Mouse (Mus musculus) heart, embryonic 13.5 days (tissue): Measurements from ENCODE around the gene Bag2. TPM values are rescaled to one million over a fixed set of nuclear protein-coding genes. Genes with fewer than 3 reads are reported as not detected.
"Not testable (repeated sequence)": the region's sequence is repeated elsewhere in the genome, so short reads cannot be mapped to it uniquely, and the experiment has no call there.

Experiments
- ATAC-seq: fragments of 200-750 bp; cut with Nextera tagmentation; 2 replicates; pipeline ENCODE4 v1.8.0; 2017; ENCODE audit warnings: moderate TSS enrichment; ENCODE audit not compliant: insufficient number of reproducible peaks, low FRiP score, low TSS enrichment; ENCODE audit errors: extremely low read depth
- H3K27ac ChIP-seq: fragments of 300-500 bp; sonication (generic); replicated peaks from 2 replicates; pipeline ENCODE4 v1.5.1; 2015; ENCODE audit warnings: moderate library complexity, mild to moderate bottlenecking, inconsistent platforms
- H3K27me3 ChIP-seq: fragments of 300-500 bp; sonication (generic); replicated peaks from 2 replicates; pipeline ENCODE4 v1.6.1; 2015; ENCODE audit warnings: mild to moderate bottlenecking, inconsistent platforms
- H3K36me3 ChIP-seq: fragments of 300-500 bp; sonication (generic); 2 replicates; pipeline ENCODE4 v1.6.1; 2015; ENCODE audit warnings: mild to moderate bottlenecking, inconsistent platforms
- H3K4me1 ChIP-seq: fragments of 300-500 bp; sonication (generic); 2 replicates; pipeline ENCODE4 v1.6.1; 2015; ENCODE audit warnings: inconsistent platforms
- H3K4me2 ChIP-seq: fragments of 300-500 bp; sonication (generic); 2 replicates; pipeline ENCODE4 v1.6.1; 2015; ENCODE audit warnings: inconsistent platforms, mild to moderate bottlenecking, moderate library complexity
- H3K4me3 ChIP-seq: fragments of 300-500 bp; sonication (generic); 2 replicates; pipeline ENCODE4 v1.5.1; 2015; ENCODE audit warnings: moderate library complexity, mild to moderate bottlenecking, inconsistent platforms
- H3K9ac ChIP-seq: fragments of 300-500 bp; sonication (generic); 2 replicates; pipeline ENCODE4 v1.6.1; 2015; ENCODE audit warnings: inconsistent platforms, mild to moderate bottlenecking, moderate library complexity
- H3K9me3 ChIP-seq: fragments of 300-500 bp; sonication (generic); 2 replicates; pipeline ENCODE4 v1.6.1; 2016; ENCODE audit warnings: inconsistent platforms
- WGBS: fragments of 180-500 bp; shearing (Covaris S2); methylation state at CpG from one replicate; pipeline ENCODE4 v1.1.7; 2015; ENCODE audit warnings: mixed read lengths; 5-methylcytosine and 5-hydroxymethylcytosine counted together
- polyA plus RNA-seq: library from polyadenylated mRNA; unstranded; fragments of >200 nt; fragmentation: Nextera tagmentation; extraction: Ambion mirVana; gene quantifications from 2 replicates; pipeline ENCODE4 v1.2.1, GENCODE M21; 2015

The Bag2 gene
- polyA plus RNA-seq, 1 experiment from 2014 or later = 69.4 TPM

DNA sequence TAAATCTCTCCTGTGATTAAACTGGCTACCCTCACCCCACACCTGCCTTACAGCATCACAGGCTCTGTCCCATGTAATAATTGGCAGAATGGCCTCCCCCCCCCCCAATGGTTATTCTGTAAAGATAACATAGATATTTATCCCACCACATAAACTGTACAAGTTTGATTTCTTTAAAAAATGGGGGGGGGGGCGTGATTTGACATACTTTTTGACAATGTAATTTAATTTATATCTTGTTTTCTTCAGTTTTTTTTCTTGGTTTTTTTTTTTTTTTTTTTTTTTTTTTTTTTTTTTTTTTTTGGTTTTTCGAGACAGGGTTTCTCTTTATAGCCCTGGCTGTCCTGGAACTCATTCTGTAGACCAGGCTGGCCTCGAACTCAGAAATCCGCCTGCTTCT lies 7.9 kb downstream of the Bag2 start:
- 82% methylated on average over 4 of the region's 4 CpGs for WGBS
- H3K27ac ChIP-seq, ATAC-seq, H3K4me3 ChIP-seq, H3K9me3 ChIP-seq, H3K27me3 ChIP-seq, H3K9ac ChIP-seq, H3K4me2 ChIP-seq: not testable (repeated sequence)
- H3K4me1 ChIP-seq = peaks cover 20% of the 10 kb centered on the region
- H3K36me3 ChIP-seq = peaks cover 53% of the 10 kb centered on the region

DNA sequence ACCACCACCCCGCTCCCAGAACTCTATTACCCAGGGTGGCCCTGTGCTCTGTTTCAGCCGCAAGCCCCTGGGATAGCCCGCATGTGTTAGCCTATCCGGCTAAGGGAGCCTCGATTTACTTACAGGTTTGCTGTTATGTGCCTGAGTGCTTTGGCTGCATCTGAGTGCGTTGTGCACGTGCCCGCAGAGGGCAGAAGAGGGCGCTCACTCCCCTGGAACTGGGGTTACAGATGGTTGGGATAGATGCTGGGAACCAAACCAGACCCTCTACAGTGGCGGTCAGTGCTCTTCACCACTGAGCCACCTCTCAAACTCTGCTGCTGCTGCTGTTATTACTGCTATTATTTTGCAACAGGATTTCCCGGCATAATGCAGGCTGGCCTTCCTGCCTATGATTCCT lies 8.5 kb downstream of the Bag2 start:
- peaks cover 56% of the 10 kb centered on the region for H3K36me3 ChIP-seq
- no peak for ATAC-seq
- no peak overlapping the region for H3K27ac ChIP-seq
- H3K4me1 ChIP-seq = peaks cover 16% of the 10 kb centered on the region
- H3K9me3 ChIP-seq = no peaks in the 10 kb centered on the region
- no peaks in the 10 kb centered on the region for H3K27me3 ChIP-seq
- H3K4me3 ChIP-seq = no peak overlapping the region
- no peak overlapping the region for H3K4me2 ChIP-seq
- WGBS = 92% methylated on average over 11 of the region's 11 CpGs
- H3K9ac ChIP-seq = no peak overlapping the region

DNA sequence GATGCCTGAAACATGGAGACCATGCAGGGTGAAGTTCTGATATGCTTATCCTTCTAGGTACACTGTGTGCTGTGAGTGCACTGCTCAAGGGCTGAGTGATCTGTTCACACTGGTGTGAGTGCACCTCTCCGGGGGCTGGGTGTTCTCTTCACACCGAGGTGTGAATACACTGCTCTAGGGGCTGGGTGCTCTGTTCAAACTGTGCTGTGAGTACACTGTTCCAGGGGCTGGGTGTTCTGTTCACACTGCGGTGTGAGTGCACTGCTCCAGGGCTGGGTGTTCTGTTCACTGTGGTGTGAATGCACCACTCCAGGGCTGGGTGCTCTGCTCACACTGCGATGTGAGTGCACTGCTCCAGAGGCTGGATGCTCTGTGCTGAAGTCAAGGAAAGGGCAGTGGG lies 11.7 kb downstream of the Bag2 start:
- WGBS = 91% methylated on average over 4 of the region's 4 CpGs
- H3K4me3 ChIP-seq = no peak overlapping the region

DNA sequence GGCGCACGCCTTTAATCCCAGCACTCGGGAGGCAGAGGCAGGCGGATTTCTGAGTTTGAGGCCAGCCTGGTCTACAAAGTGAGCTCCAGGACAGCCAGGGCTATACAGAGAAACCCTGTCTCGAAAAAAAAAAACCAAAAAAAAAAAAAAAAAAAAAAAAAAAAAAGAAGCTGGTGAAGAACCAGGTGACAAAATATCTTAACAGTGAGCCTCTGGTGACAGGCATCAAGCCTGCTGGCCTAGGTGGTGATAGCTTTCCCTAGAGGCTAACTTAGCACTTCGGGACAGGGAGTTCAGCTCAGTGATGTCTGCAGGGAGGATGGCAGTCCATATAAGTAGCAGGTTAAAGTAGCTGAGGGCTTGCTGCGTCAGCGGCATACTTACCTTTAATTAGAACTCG lies 12.8 kb downstream of the Bag2 start:
- ATAC-seq, H3K9ac ChIP-seq, H3K4me1 ChIP-seq, H3K4me3 ChIP-seq, H3K27ac ChIP-seq, H3K4me2 ChIP-seq, H3K9me3 ChIP-seq, H3K27me3 ChIP-seq: not testable (repeated sequence)
- WGBS = 82% methylated on average over 9 of the region's 9 CpGs
- H3K36me3 ChIP-seq = peaks cover 65% of the 10 kb centered on the region

More for the DNA sequence above, 11.7 kb downstream of the Bag2 start:
- Histone ChIP-seq H3K9ac (no peak overlapping the region), H3K4me2 (no peak overlapping the region), H3K9me3 (no peaks in the 10 kb centered on the region), H3K36me3 (peaks cover 62% of the 10 kb centered on the region), H3K27me3 (no peaks in the 10 kb centered on the region), H3K4me1 (peaks cover 7% of the 10 kb centered on the region; the same call in 1 of the 2 replicates), H3K27ac (no peak overlapping the region)
- ATAC-seq = no peak

DNA sequence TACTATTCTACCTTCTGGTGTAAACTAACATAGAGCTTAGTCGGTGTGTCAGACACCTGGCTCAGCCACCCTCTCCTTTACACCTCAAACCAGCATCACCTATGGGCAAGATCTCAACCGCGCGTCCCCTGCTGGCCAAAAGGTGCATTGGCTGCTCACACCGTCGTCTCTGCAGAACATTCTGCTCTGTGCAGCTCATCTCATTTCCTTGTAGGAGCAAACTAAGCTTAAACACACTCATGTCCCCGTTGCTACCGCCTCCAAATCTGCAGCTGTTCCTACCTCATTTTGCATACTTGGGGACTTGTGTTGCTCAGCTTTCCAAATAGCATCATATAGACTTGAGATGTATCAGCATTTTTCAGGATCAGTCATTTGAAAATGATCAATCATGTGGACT lies 14.7 kb downstream of the Bag2 start:
- Histone ChIP-seq H3K36me3 (peaks cover 67% of the 10 kb centered on the region), H3K4me1 (peaks cover 7% of the 10 kb centered on the region; the same call in 1 of the 2 replicates), H3K4me2 (no peak overlapping the region), H3K4me3 (no peak overlapping the region), H3K9ac (no peak overlapping the region), H3K27ac (no peak overlapping the region), H3K9me3 (no peaks in the 10 kb centered on the region), H3K27me3 (no peaks in the 10 kb centered on the region)
- no peak for ATAC-seq
- WGBS = 20% methylated on average over 8 of the region's 8 CpGs

DNA sequence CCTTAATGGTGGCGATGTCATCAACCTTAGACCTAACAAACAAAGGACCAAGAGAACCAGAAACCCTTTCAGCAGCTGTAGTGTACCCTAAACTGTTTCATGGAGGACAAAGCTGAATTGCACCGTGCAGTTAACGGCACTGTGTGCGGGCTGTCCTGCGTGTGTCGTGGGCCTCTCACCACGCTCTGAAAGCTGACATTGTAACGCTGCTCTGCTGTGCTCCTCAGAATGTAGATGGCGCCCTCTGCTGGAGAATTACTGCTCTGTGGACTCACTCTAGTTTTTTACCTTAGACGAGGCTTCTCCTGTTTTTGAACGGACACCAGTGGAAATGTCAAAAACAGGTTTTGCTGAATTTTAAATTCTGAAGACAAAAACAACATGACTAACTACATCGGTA lies 18.3 kb downstream of the Bag2 start:
- Histone ChIP-seq H3K4me1 (no peaks in the 10 kb centered on the region), H3K4me2 (no peak overlapping the region), H3K9me3 (no peaks in the 10 kb centered on the region), H3K9ac (no peak overlapping the region), H3K4me3 (no peak overlapping the region), H3K36me3 (peaks cover 65% of the 10 kb centered on the region), H3K27ac (no peak overlapping the region), H3K27me3 (no peaks in the 10 kb centered on the region)
- 35% methylated on average over 12 of the region's 12 CpGs for WGBS
- ATAC-seq = no peak

DNA sequence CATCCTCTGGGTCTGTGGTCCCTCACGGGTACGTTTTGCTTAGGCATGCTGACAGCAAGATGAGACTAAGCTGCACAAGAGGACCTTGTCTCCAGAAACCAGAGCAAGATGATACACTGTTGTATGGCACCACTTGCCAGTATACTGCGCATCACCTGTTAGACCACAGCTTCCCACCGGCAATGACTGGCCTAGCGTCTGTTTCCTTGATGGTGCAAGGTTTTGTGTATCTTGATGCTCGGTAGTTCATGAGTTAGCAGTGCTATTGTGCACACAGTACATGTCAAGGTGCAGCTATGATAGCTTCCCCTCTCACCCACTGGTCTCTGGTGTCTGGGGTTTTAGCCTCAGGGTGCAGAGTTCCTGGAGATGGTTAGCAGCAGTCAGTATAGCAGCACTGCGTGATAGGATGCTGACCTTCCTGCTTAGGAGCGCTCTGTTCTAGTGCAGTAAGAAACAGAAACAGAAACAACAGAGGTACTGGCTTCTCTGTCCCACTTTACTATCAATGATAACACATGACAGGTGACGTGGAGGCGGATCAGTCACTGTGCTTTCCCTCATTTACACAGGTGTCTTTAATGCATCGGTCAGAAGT lies 18.8 kb downstream of the Bag2 start:
- ATAC-seq = no peak
- no peaks in the 10 kb centered on the region for H3K27me3 ChIP-seq
- 85% methylated on average over 11 of the region's 11 CpGs for WGBS

DNA sequence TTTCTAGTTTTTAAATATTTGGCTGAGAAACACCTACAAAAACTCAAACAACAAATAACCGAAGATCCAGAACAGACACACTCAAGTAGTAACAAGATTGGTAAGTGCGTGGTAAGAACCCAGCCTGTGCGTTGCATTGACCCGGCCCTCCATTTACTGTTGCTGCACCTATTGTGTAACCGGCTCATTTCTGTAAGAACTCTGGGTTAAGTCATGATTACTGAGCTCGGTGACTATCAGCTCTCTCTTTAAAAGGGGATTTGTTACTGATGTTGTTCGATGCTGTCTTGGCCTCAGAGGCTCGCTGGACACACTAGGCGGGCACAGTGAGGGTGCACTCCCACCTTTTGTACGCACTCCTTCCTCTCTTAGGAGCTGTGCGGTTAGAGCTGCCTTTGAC lies 19.3 kb downstream of the Bag2 start:
- Histone ChIP-seq H3K27me3 (no peaks in the 10 kb centered on the region), H3K9me3 (no peaks in the 10 kb centered on the region), H3K4me3 (no peak overlapping the region), H3K9ac (no peak overlapping the region), H3K27ac (no peak overlapping the region), H3K36me3 (peaks cover 72% of the 10 kb centered on the region), H3K4me2 (no peak overlapping the region), H3K4me1 (no peaks in the 10 kb centered on the region)
- ATAC-seq = no peak
- 88% methylated on average over 11 of the region's 11 CpGs for WGBS

More for the DNA sequence above, 18.8 kb downstream of the Bag2 start:
- H3K4me3 ChIP-seq = no peak overlapping the region
- no peak overlapping the region for H3K4me2 ChIP-seq
- H3K27ac ChIP-seq = no peak overlapping the region
- H3K9me3 ChIP-seq = no peaks in the 10 kb centered on the region
- H3K4me1 ChIP-seq = no peaks in the 10 kb centered on the region
- H3K9ac ChIP-seq = no peak overlapping the region
- peaks cover 69% of the 10 kb centered on the region for H3K36me3 ChIP-seq

DNA sequence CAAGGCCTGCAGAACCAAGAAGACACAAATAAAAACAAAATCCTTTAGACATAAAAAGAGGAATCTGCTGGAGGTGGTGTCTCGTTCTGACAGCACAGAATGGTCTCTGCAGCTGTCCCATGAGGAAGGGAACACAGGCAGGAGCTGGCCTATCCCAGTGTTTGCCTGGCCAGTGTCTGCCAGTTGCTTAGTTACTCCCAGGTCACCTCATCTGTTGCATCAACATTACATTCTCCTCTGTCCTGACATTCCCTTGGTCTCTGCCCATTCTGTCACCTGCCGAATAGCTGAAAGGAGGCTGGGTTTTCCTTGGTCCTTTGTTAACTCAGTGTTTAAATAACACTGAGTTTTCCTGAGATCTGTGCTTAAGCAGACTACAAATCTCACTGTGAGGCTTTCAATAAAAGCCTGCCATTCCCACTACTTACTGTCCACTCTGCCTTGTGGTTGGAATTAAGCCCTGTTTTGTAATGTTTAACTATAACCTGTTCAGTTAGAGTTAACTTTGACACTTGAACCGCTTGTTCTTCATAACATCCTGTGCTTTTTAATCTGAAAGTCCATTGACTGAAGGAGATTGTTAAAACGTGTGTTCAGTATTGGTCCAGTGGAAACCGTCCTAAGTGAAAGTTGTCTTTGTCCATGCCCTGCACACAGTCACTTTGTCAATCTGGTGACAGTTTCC lies 23.5 kb downstream of the Bag2 start:
- Histone ChIP-seq H3K4me3 (no peak overlapping the region), H3K27me3 (no peaks in the 10 kb centered on the region), H3K9ac (no peak overlapping the region), H3K27ac (no peak overlapping the region), H3K4me1 (no peaks in the 10 kb centered on the region), H3K36me3 (peaks cover 73% of the 10 kb centered on the region), H3K4me2 (no peak overlapping the region), H3K9me3 (no peaks in the 10 kb centered on the region)
- ATAC-seq = no peak
- 77% methylated on average over 5 of the region's 5 CpGs for WGBS

DNA sequence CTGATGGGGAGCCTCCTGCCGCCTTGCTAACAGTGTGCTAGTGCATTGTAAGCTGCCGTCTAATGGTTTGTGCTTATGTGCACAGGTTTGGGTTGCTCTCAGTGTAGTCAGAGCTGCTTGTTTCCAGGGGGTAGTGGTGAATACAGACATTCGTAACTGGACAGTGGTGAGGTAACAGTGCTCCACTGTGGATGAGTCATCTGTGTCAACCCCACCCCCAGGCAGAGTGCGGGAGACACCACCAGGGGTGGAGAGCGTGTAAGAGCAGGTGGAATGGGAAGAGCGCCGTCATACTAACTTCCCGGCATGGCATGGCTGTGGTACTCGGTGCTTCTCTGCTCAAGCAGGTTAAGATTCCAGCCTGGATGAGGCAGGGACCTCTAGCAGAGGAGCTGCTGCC lies 24.6 kb downstream of the Bag2 start:
- Histone ChIP-seq H3K4me1 (no peaks in the 10 kb centered on the region), H3K4me2 (no peak overlapping the region), H3K9me3 (no peaks in the 10 kb centered on the region), H3K27me3 (no peaks in the 10 kb centered on the region), H3K9ac (no peak overlapping the region), H3K27ac (no peak overlapping the region), H3K36me3 (peaks cover 72% of the 10 kb centered on the region), H3K4me3 (no peak overlapping the region)
- 78% methylated on average over 9 of the region's 9 CpGs for WGBS
- ATAC-seq = no peak

DNA sequence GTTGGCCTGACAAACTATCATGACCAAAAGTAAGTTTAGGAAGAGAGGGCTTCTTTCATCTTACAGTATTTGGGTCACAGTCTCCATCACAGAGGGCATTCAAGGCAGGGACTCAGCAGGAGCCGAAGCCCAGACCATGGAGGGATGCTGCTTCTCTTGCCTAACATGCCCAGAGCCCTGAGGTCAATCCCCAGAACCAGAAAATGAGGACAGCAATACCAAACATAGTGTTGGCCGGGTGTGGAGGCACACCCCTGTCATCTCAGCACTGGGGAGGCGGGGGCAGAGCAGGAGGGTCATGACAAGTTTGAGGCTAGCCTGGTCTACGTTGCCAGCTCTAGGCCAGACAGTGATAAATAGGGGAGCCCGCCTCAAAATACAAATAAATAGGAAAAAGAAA lies 32.5 kb downstream of the Bag2 start:
- H3K36me3 ChIP-seq = peaks cover 79% of the 10 kb centered on the region
- 78% methylated on average over 5 of the region's 5 CpGs for WGBS
- ATAC-seq = no peak
- peaks cover 8% of the 10 kb centered on the region for H3K4me1 ChIP-seq
- no peak overlapping the region for H3K4me3 ChIP-seq
- no peak overlapping the region for H3K9ac ChIP-seq
- no peak overlapping the region for H3K4me2 ChIP-seq
- no peak overlapping the region for H3K27ac ChIP-seq
- no peaks in the 10 kb centered on the region for H3K9me3 ChIP-seq
- no peaks in the 10 kb centered on the region for H3K27me3 ChIP-seq

DNA sequence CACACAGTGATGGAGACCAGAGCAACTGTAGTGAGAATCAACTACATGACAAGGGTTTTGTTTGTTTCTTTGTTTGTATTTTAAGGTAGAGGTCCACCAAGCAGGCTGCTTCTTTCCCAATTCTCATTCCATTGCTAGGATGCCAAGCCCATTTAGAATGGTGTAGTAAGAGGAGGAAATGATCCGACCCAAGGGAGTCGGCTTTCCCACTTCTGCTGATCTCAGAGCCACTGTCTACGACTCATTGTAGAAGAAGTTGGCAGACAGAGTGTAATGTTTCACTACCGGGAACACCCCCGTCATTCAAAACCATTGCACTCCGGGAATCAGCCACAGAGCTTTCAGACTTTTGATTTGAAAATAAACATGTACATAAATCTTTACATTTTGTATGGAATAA lies 33.1 kb downstream of the Bag2 start:
- H3K4me1 ChIP-seq = peaks cover 8% of the 10 kb centered on the region
- H3K9me3 ChIP-seq = no peaks in the 10 kb centered on the region
- no peaks in the 10 kb centered on the region for H3K27me3 ChIP-seq
- no peak overlapping the region for H3K27ac ChIP-seq
- ATAC-seq = no peak
- WGBS = 82% methylated on average over 6 of the region's 6 CpGs
- H3K36me3 ChIP-seq = peaks cover 73% of the 10 kb centered on the region
- no peak overlapping the region for H3K4me3 ChIP-seq
- H3K4me2 ChIP-seq = no peak overlapping the region
- no peak overlapping the region for H3K9ac ChIP-seq
